Mouse (Mus musculus): ENCODE data around the gene Rasd2.

Rasd2 gene

GRCm38 (mm10) chr8:75213686-75214085, at the start of gene Rasd2:
Rasd2 (plus strand) TSS chr8:75213944.
- peak; percentile 23 for DNase-seq (ENCODE audit: low spot score)

GRCm38 (mm10) chr8:75169363-75169762, 44.4 kb upstream of the Rasd2 start:
- DNase-seq (ENCODE audit: low spot score), result no peak

GRCm38 (mm10) chr8:75172009-75172685, 41.6 kb upstream of the Rasd2 start:
- no peak for DNase-seq (ENCODE audit: low spot score)

GRCm38 (mm10) chr8:75193022-75193421, 20.7 kb upstream of the Rasd2 start:
- no peak for DNase-seq (ENCODE audit: low spot score)

GRCm38 (mm10) chr8:75194473-75195071, 19.2 kb upstream of the Rasd2 start:
- DNase-seq (ENCODE audit: low spot score), result no peak

- DNase-seq (ENCODE audit: low spot score), result no peak
Measured at GRCm38 (mm10) chr8:75197170-75197569, 16.6 kb upstream of the Rasd2 start.

GRCm38 (mm10) chr8:75197862-75198261, 15.9 kb upstream of the Rasd2 start:
- DNase-seq (ENCODE audit: low spot score), result no peak

- no peak for DNase-seq (ENCODE audit: low spot score)
Measured at GRCm38 (mm10) chr8:75198300-75198699, 15.4 kb upstream of the Rasd2 start.

- DNase-seq (ENCODE audit: low spot score), result no peak
Measured at GRCm38 (mm10) chr8:75198988-75199765, 14.6 kb upstream of the Rasd2 start.

- no peak for DNase-seq (ENCODE audit: low spot score)
Measured at GRCm38 (mm10) chr8:75199914-75200313, 13.8 kb upstream of the Rasd2 start.

- DNase-seq (ENCODE audit: low spot score), result no peak
Measured at GRCm38 (mm10) chr8:75202041-75202656, 11.6 kb upstream of the Rasd2 start.

GRCm38 (mm10) chr8:75202913-75203312, 10.8 kb upstream of the Rasd2 start:
- DNase-seq (ENCODE audit: low spot score), result no peak

GRCm38 (mm10) chr8:75203420-75203819, 10.3 kb upstream of the Rasd2 start:
- no peak for DNase-seq (ENCODE audit: low spot score)

- no peak for DNase-seq (ENCODE audit: low spot score)
Measured at GRCm38 (mm10) chr8:75204190-75204868, 9.4 kb upstream of the Rasd2 start.

GRCm38 (mm10) chr8:75211461-75211860, 2.3 kb upstream of the Rasd2 start:
- DNase-seq (ENCODE audit: low spot score), result peak; percentile 72

GRCm38 (mm10) chr8:75212631-75213306, 975 bp upstream of the Rasd2 start:
- DNase-seq (ENCODE audit: low spot score), result peak; percentile 88

- no peak for DNase-seq (ENCODE audit: low spot score)
Measured at GRCm38 (mm10) chr8:75213307-75213651, 465 bp upstream of the Rasd2 start.

- DNase-seq (ENCODE audit: low spot score), result no peak
Measured at GRCm38 (mm10) chr8:75215046-75215445, 1.3 kb downstream of the Rasd2 start.

- no peak for DNase-seq (ENCODE audit: low spot score)
Measured at GRCm38 (mm10) chr8:75215931-75216330, 2.2 kb downstream of the Rasd2 start.

GRCm38 (mm10) chr8:75216886-75217285, 3.1 kb downstream of the Rasd2 start:
- DNase-seq (ENCODE audit: low spot score), result no peak

GRCm38 (mm10) chr8:75217969-75218368, 4.2 kb downstream of the Rasd2 start:
- peak; percentile 41 for DNase-seq (ENCODE audit: low spot score)

All from ovary, postnatal 36 days (tissue).